Mouse (Mus musculus): Measurements from ENCODE around the gene Pmm1.
"Not testable (repeated sequence)": the region's sequence is repeated elsewhere in the genome, so short reads cannot be mapped to it uniquely, and the experiment has no call there.

Pmm1 gene

DNA sequence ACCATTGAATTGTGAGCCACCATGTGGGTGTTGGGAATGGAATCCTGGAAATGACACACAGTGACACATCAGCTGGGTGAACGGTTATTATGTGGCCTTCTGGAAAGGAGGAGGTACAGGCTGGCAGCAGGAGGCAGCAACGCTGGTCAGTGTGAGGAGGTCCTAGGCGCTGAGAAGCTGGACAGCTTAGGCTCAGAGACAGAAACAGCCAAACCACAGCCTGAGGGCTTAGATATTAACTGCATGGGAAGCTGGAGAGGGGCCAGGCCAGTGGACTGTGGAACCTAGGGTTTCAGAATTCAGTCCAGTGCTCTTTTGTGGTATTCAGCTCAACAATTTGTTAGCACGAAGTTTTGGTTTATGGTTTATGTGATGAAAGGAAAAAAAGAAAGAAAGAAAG lies 33.0 kb downstream of the Pmm1 start:
- peak; percentile 62 for DNase-seq (ENCODE audit: low spot score)

DNA sequence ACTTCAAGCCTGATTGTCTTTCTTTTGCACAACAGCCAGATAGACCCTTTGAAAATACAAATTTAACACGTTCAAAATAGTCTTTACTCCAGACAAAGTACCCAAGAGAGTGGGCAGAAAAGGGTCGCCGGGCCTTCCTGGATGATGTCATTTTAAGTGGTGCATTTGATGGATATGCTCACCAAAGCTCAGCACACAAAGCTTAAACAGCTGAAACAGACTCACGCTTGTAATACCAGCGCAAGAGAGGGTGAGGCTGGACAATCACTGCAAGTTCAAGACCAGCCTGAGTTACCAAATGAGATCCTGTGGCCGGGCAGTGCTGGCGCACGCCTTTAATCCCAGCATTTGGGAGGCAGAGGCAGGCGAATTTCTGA lies 34.3 kb downstream of the Pmm1 start:
- DNase-seq (ENCODE audit: low spot score) = no peak

DNA sequence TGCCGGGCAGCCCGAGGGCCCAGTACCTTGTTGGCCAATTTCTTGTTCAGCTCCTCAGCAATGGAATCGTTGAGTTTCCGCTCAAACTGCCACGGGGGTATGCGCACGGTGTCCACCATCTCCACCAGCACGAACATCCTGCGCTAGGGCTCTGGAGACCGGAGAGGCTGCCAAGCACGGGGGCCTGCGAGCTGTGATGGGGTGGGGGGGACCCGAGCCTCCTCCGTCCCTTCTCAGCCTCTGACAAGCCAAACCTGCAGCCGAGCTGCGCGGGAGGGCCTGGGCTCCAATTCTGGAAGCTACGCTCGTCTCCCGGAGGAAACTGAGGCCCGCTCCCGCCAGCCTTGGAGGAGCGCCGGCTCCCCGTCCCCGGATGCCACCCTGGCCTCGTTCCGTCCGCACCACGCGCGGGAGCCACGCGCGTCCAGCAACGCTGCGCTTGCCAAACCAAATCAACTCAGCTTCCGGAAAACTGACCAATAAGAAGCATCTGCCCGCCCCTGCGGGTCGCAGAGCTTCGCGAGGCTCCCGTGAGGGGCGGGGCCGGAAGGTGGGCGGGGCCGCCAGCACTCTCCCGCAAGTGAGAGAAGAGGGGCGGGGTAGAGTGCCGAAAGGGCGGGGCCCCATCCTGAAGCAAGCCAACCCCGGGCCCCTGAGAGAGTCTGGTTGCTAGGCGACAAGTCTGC lies 34.8 kb downstream of the Pmm1 start, which contains the start of gene Polr3h:
TSS of gene Polr3h (minus strand) at position 481 of the 686 bp plus-strand sequence.
- peak; percentile 97 for DNase-seq (ENCODE audit: low spot score)

DNA sequence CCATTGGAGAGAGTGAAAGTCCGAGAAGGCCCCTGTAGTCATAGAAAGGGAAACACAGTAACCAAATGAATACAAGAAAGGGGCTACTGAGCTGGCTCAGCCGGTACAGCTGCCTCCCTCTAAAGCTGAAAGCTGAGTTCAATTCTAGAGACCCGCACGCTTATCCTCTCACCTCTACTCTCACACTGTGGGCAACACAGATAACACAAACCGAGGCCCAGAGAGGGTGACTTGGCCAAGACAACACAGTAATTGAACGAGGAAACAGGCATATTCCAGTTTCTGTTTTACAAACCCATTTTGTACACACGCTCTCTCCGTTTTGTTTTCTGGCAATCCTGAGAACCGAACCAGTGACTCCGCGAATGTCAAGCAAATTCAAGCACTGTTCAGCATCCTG lies 35.8 kb downstream of the Pmm1 start:
- no peak for DNase-seq (ENCODE audit: low spot score)

DNA sequence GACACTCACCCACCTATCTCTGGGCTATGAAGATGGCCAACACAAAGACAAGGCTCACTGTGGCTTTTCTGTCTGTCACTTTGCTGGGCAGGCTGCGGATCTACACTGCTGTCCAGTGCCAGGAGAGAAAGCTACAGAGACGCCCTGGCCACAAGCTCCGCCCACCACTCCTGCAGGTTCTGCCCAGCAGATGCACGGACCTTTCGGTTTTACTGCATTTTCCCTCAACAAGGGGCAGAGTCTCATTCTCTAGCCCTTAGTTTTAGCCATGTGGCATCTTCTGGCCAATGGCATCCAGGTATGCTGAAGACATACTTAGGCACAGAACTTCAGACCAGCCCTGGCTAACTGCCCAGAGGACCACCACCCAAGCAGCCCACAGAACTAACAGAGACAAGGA lies 39.5 kb downstream of the Pmm1 start:
- no peak for DNase-seq (ENCODE audit: low spot score)

DNA sequence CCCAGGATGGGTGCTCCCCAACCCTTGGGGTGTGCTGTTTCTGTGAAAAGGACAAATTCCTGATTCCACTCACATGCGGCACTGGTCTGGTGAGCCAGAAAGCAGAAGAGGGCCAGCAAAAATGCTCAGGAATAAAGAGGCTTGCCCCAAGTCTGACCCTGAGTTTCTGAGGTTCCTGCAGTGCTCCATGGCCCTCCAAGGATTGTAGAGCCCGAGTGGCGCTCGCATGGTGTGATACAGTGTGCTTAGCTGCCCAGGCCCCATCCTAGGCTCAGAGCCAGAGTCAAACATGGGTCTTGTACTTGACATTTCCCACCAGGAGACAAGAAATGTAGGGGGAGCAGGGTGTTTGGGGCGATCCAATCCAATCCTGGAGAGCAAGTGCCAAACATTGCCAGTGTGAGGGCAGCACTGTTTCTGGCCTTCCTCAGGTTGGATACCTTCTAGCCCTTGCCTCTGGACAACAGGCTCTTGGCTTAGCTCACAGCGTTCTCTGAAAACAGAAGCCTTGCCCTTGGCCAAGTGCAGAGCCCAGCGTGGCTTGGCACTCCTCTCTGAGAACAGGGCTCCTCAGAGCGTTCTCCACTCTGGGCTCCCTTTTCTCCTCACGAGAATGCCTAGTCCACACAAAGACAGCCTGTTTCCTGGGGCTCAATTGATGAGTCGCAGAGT lies 40.0 kb downstream of the Pmm1 start:
- DNase-seq (ENCODE audit: low spot score) = no peak

DNA sequence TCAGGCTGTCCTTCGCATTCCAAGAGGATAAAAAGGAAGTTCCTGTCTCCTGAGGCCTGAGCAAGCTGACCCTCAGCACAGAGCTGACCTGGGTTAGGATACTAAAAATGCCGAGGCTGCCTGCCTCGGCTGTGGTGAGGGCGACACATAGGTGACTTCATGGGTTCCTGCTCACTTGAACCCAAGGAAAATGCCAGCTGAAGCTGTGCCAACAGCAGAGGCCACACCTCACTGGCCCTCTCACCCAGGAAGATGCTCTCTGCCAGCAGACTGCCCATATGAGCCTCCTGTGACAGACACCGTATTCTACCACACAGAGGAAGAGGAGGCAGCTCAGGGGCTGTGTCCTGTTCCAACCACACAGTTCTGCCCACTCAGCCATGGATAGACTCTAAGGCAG lies 41.7 kb downstream of the Pmm1 start:
- DNase-seq (ENCODE audit: low spot score) = no peak

DNA sequence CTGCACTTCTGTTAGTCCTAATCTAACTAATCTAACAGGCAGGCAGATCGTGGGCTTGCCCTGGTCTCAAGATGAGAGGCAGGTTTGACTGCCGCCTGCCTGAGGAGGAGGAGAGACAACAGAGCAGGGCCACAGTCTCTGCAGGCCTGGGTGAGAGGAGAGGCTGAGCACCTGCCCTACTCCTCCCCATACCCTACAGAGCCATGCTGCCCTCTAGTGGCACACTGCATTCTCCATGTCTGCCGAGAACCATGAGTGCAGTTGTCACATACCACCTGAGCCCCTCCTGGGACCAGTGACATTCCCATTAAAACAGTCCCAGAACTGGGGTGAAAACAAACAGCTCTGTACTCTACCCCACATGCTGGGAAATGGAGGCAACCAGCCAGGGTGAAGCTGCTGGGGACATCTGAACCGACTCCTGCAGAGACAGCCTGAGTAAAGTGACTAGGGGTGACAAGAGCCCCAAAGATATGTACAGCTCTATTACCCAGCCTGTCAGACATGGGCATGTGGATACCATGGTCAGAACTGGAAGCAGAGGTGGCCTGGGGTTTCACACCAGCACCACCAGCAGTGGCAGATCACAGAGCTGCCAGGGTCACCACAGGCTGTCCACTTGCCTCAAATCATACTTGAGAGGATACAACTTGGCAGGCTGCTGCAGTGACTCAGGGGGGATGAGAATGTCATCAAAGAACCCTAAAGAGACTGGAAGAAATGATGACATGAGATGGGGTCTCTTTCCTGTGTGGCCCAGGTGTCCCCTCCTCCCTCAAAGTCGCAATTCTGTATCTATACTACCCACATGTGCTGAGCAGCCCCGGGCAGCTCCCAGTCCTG lies 42.9 kb downstream of the Pmm1 start:
- peak; percentile 53 for DNase-seq (ENCODE audit: low spot score)

DNA sequence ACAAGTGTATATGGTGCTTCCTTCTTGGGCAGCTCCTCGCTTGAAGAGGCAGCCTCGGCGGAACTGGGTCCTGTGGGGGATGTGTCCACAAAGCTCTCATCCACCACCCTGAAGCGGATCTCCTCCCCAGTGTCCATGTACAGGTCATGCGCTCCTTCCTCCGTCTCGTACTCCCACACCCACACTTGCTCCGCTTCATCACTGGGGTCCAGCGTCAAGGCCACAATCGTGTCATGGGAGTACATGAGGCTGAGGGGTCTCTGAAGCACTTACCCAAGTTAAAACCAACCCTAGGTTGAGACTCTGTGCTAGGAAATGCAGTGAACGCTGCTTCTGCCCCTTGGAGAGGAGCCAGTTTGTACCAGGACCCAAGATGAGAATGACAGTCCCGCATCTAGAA lies 43.5 kb downstream of the Pmm1 start:
- DNase-seq (ENCODE audit: low spot score) = no peak

DNA sequence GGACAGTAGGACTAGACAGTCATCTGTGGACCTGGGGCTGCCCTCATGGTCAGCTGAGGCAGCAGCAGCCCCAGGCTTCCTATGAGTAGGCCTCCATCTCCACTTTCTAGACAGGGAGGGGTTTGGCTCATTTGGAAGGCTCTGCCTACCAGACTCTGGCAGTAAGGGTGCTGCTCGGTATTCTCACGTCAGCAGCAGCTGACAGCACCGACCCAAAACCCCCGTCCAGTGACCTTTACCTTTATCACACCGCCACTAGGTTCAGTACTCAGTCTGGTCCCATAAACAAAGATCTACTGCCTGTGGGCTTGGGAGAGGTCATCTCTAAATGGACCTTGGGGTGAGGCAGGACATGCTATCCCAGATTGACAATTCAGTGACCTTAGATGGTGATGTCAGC lies 45.1 kb downstream of the Pmm1 start:
- DNase-seq (ENCODE audit: low spot score) = no peak

DNA sequence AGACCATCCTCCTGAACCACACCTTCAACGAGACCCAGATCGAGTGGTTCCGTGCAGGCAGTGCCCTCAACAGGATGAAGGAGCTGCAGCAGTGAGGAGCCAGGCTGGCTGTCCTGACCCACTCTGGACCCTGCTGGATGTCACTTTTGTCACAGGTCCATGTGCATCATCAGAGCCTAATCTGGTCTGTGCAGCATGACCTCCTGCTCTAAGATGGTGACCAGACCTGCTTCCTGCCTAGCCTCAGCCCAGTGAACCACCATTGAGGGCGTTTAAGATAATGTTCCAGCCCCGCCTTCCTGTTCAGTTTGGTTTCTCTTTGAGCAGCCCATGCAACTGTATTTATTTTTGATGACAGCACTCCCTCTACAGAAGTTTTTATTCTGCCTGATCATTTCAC lies 46.1 kb downstream of the Pmm1 start:
- DNase-seq (ENCODE audit: low spot score) = no peak

DNA sequence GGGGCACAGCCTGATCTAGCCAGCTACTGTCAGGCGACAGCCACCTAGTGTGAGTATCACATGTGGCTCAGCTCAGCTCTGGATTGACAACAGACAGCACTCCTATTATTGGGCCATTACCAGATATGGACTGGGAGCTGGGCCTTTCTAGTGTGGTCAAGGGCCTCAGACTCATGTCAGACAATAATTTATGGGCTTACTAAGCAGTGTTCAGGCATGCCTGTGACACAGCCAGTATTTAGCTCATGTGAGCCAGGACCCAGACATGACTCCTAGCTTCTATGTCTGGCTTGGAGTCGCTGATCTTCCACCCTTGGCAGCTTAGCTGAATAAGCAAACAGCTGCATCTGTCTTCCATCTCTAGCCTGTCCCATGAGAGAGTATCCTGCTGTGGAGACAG lies 48.2 kb downstream of the Pmm1 start:
- DNase-seq (ENCODE audit: low spot score) = no peak

DNA sequence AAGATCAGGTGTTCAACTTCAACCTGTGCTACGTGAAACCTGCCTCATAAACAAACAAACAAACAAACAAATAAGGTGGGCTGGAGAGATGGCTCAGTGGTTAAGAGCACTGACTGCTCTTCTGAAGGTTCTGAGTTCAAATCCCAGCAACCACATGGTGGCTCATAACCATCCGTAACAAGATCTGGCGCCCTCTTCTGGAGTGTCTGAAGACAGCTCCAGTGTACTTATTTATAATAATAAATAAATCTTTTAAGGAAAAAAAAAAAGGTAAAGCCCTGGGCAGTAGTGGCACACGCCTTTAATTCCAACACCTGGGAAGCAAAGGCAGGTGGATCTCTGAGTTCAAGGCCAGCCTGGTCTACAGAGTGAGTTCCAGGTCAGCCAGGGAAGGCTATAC lies 52.0 kb downstream of the Pmm1 start:
- DNase-seq (ENCODE audit: low spot score) = not testable (repeated sequence)

DNA sequence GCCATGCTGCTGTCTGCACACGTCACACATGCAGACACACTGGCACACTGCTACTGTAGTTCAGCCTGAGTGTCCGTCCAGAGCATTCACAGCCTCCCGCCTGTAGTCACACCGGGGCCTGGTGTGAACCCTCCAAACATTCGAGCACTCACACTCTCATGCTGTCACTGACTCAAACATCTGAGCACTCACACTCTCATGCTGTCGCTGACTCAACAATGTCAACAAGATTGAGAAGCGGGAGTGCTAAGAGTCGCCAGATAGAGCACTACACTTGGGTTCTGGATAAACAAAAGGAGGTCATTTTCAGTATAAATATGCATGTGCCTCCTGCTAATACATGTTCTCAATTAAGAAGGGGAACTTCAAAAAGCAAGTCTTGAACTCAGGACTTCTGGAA lies 52.8 kb downstream of the Pmm1 start:
- DNase-seq (ENCODE audit: low spot score) = no peak

DNA sequence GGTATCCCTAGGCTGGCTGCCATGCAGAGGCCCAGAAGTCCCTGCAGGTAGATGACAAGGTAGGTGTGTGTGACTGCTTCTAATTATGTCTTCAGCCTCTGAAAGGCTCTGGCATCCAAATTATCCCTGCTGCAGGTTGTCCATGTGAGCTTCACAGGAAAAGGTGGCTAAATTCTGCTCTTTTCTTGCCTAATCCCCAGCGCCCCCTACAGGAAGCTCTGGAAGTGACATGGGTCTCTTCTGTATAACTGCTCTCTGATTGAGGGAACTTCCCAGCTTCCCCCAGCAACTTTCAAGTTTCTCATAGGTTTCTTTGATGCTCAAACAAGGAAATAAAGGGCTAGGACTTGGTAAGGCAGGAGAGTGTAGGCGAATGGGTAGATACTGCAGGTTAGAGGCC lies 55.8 kb downstream of the Pmm1 start:
- DNase-seq (ENCODE audit: low spot score) = no peak

Measured in yolk sac, embryonic 10.5 days (tissue).